Mouse (Mus musculus) CH12.LX (cell line): ENCODE results near the gene Coa4. TPM values are rescaled to one million over a fixed set of nuclear protein-coding genes. Genes with fewer than 3 reads are reported as not detected.

Experiments
- DNase-seq: peaks from one replicate; pipeline ENCODE4 v3.0.0-alpha.2; 2013; ENCODE audit errors: extremely low read depth
- H3K27ac ChIP-seq: 2 replicates; pipeline ENCODE4 v1.5.1; 2012; ENCODE audit warnings: low read depth, mild to moderate bottlenecking, control low read depth, moderate library complexity; ENCODE audit not compliant: insufficient read depth
- H3K27me3 ChIP-seq: replicated peaks from 2 replicates; pipeline ENCODE3; 2012; ENCODE audit warnings: inconsistent platforms
- H3K36me3 ChIP-seq, 2 experiments: replicated peaks in 1 of 2; 2 replicates each; pipeline versions ENCODE3 to v1.6.1; 2012; ENCODE audit warnings: inconsistent platforms in 1 of 2, low read length in 1 of 2, mild to moderate bottlenecking in 1 of 2, mixed read lengths in 1 of 2, moderate library complexity in 1 of 2; ENCODE audit not compliant: control insufficient read depth in 1 of 2, insufficient read depth in 1 of 2
- H3K4me1 ChIP-seq, 2 experiments: 2 replicates each; pipeline ENCODE4 v1.6.1; 2012; ENCODE audit warnings: inconsistent platforms in 1 of 2, moderate library complexity in 1 of 2; ENCODE audit not compliant: insufficient read depth in 2 of 2, control insufficient read depth in 1 of 2
- H3K4me2 ChIP-seq: 2 replicates; pipeline ENCODE4 v1.6.1; 2012; ENCODE audit warnings: low read depth, mild to moderate bottlenecking, control low read depth; ENCODE audit not compliant: poor library complexity, insufficient read depth, severe bottlenecking
- H3K4me3 ChIP-seq, 3 experiments: fragments of 150-350 bp in 1 of 3; sonication (generic) in 1 of 3; replicated peaks in 1 of 3; 2 replicates each; pipeline versions ENCODE3 to v1.5.1; 2011 to 2012; ENCODE audit warnings: low read depth in 2 of 3, low read length in 2 of 3, mild to moderate bottlenecking in 2 of 3, moderate library complexity in 2 of 3, control low read depth in 1 of 3, improper control_type of control experiment in 1 of 3, inconsistent platforms in 1 of 3, mixed read lengths in 1 of 3; ENCODE audit not compliant: poor library complexity in 1 of 3
- H3K79me2 ChIP-seq: replicated peaks from 2 replicates; pipeline ENCODE4 v1.6.1; 2012; ENCODE audit warnings: mild to moderate bottlenecking, moderate library complexity; ENCODE audit not compliant: control insufficient read depth, poor library complexity, insufficient read depth, severe bottlenecking; ENCODE audit errors: extremely low read depth
- H3K9ac ChIP-seq: 2 replicates; pipeline ENCODE4 v1.6.1; 2012; ENCODE audit warnings: low read depth, mild to moderate bottlenecking, control low read depth, moderate library complexity; ENCODE audit not compliant: insufficient read depth
- H3K9me3 ChIP-seq: replicated peaks from 2 replicates; pipeline ENCODE3; 2012; ENCODE audit warnings: low read length, inconsistent platforms, mixed read lengths
- BHLHE40 ChIP-seq: IDR thresholded peaks from 2 replicates; pipeline ENCODE4 v1.6.1; 2011; ENCODE audit warnings: mild to moderate bottlenecking, low read depth, low read length, improper control_type of control experiment
- CHD1 ChIP-seq: IDR thresholded peaks from 2 replicates; pipeline ENCODE4 v1.6.1; 2012; ENCODE audit warnings: low read depth, low read length, improper control_type of control experiment, inconsistent platforms
- CHD2 ChIP-seq: IDR thresholded peaks from 2 replicates; pipeline ENCODE4 v1.6.1; 2011; ENCODE audit warnings: low read length, improper control_type of control experiment
- CTCF ChIP-seq, 2 experiments: IDR thresholded peaks in 1 of 2; conservative IDR thresholded peaks in 1 of 2; 2 replicates each; pipeline ENCODE4 v1.5.1; 2011 to 2012; ENCODE audit warnings: low read depth in 2 of 2, low read length in 2 of 2, improper control_type of control experiment in 1 of 2, inconsistent platforms in 1 of 2, mild to moderate bottlenecking in 1 of 2, moderate library complexity in 1 of 2
- EP300 ChIP-seq: IDR thresholded peaks from 2 replicates; pipeline ENCODE4 v1.6.1; 2011; ENCODE audit warnings: low read length, improper control_type of control experiment
- ETS1 ChIP-seq: conservative IDR thresholded peaks from 2 replicates; pipeline ENCODE4 v1.6.1; 2012; ENCODE audit warnings: low read depth, mild to moderate bottlenecking, inconsistent platforms, low read length, improper control_type of control experiment, moderate library complexity
- GABPA ChIP-seq: IDR thresholded peaks from 2 replicates; pipeline ENCODE4 v1.6.1; 2012; ENCODE audit warnings: low read depth, low read length, improper control_type of control experiment, inconsistent platforms; ENCODE audit not compliant: insufficient replicate concordance
- IRF4 ChIP-seq: IDR thresholded peaks from 2 replicates; pipeline ENCODE4 v1.6.1; 2014; ENCODE audit warnings: low read depth, mild to moderate bottlenecking, inconsistent platforms, low read length, improper control_type of control experiment
- JUN ChIP-seq: IDR thresholded peaks from 2 replicates; pipeline ENCODE4 v1.6.1; 2011; ENCODE audit warnings: low read depth, mild to moderate bottlenecking, low read length, improper control_type of control experiment, moderate library complexity; ENCODE audit not compliant: insufficient read depth
- MAFK ChIP-seq: IDR thresholded peaks from 2 replicates; pipeline ENCODE4 v1.6.1; 2011; ENCODE audit warnings: low read length, improper control_type of control experiment; ENCODE audit not compliant: insufficient replicate concordance
- NELFE ChIP-seq: IDR thresholded peaks from 2 replicates; pipeline ENCODE4 v1.6.1; 2011; ENCODE audit warnings: low read depth, low read length, improper control_type of control experiment
- PAX5 ChIP-seq: IDR thresholded peaks from 2 replicates; pipeline ENCODE4 v1.6.1; 2012; ENCODE audit warnings: low read length, inconsistent platforms, mixed read lengths
- RAD21 ChIP-seq: IDR thresholded peaks from 2 replicates; pipeline ENCODE4 v1.6.1; 2011; ENCODE audit warnings: low read depth, mild to moderate bottlenecking, low read length, improper control_type of control experiment, moderate library complexity
- RCOR1 ChIP-seq: conservative IDR thresholded peaks from 2 replicates; pipeline ENCODE4 v1.6.1; 2012; ENCODE audit warnings: low read depth, mild to moderate bottlenecking, inconsistent platforms, low read length, improper control_type of control experiment
- USF1 ChIP-seq: IDR thresholded peaks from 2 replicates; pipeline ENCODE4 v1.6.1; 2014; ENCODE audit warnings: low read depth, mild to moderate bottlenecking, inconsistent platforms, low read length, improper control_type of control experiment
- USF2 ChIP-seq: conservative IDR thresholded peaks from 2 replicates; pipeline ENCODE4 v1.6.1; 2011; ENCODE audit warnings: low read depth, low read length, improper control_type of control experiment
- ZKSCAN1 ChIP-seq: IDR thresholded peaks from 2 replicates; pipeline ENCODE4 v1.6.1; 2012; ENCODE audit warnings: low read depth, inconsistent platforms, low read length, improper control_type of control experiment, borderline replicate concordance
- ZNF384 ChIP-seq: IDR thresholded peaks from 2 replicates; pipeline ENCODE4 v1.6.1; 2012; ENCODE audit warnings: low read depth, low read length, improper control_type of control experiment, inconsistent platforms
- dilution Hi-C: fragments of 300-500 bp; cut with MboI; formaldehyde crosslinking; loops from 2 replicates; pipeline ENCODE4 v1.14.3; 2020; ENCODE audit warnings: low sequenced_read_pairs; ENCODE audit not compliant: extremely low pct_unique_long_range_greater_than_20kb, extremely low pct_ligation_motif_present
- in situ Hi-C: fragments of 300-500 bp; cut with MboI; formaldehyde crosslinking; loops from 3 replicates; pipeline ENCODE4 v1.14.3; 2019; ENCODE audit warnings: low sequenced_read_pairs, low pct_ligation_motif_present, low pct_unique_long_range_greater_than_20kb, mixed read lengths
- polyA plus RNA-seq: library from polyadenylated mRNA; unstranded; fragments of >175 nt; gene quantifications from 2 replicates; pipeline ENCODE4 v1.2.1, GENCODE M21; 2012; ENCODE audit warnings: low read depth; ENCODE audit not compliant: insufficient read length
- total RNA-seq, 2 experiments: library from RNA; depleted of rRNA; stranded (reverse); fragments of 300-350 nt in 1 of 2; fragments of >200 nt in 1 of 2; gene quantifications; 2 replicates each; pipeline ENCODE4 v1.2.3; 2012 to 2014

Coa4 gene
- total and polyA plus RNA-seq, 3 experiments, result 22.9 to 24.1 (median 24.1) TPM

DNA sequence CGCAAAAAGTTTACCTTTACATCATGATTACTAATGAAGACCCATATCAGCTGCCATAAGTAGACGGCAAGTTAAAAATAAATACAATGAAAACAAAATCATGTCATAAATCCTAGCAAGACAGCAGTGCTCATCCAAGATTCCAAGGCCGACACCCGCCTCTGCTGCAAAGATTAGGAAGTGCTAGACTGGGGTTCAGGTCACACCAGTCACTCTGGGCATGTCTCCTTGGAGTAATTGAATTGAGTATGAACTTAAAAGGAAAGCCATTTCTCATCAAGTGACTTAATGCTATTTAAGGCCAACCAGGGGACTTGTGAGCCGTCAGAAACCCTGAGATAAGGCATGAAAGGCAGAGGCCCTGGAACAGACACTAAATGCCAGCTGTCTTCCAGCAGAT lies 20.4 kb downstream of the Coa4 start:
- H3K4me1 ChIP-seq, result no peaks in the 10 kb centered on the region
- in situ Hi-C loops, result no loop called here
- no peak overlapping the region for H3K27ac ChIP-seq

DNA sequence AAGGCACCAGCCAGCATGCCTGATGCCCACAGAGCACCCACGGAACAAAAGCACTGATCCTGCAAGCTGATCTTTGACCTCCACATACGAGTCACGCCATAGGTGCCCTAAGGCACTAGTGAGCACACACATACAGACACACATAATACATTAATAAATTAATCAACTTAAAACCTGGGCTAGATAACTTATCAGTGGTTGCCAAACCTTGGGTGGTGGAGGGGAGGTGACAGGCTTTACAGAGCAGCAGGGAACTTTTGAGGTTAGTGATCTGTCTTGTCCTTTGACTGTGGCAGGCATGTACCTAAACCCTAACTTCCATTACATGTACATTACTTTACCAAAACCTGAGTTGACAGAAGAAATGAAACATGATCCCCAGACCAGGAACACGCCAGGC lies 22.5 kb downstream of the Coa4 start:
- dilution Hi-C loops (no loop called here), in situ Hi-C loops (no loop called here)
- no peaks in the 10 kb centered on the region for H3K9me3 ChIP-seq
- H3K4me2 ChIP-seq, result no peak overlapping the region
- no peaks in the 10 kb centered on the region for H3K27me3 ChIP-seq
- no peak for DNase-seq
- H3K4me3 ChIP-seq, result no peak overlapping the region
- TF ChIP-seq GABPA, result no peak
- no peaks in the 10 kb centered on the region for H3K4me1 ChIP-seq
- peaks cover 2 to 55% of the 10 kb centered on the region in 2 experiments for H3K36me3 ChIP-seq
- H3K79me2 ChIP-seq, result no peaks in the 10 kb centered on the region
- H3K27ac ChIP-seq, result no peak overlapping the region
- H3K9ac ChIP-seq, result no peak overlapping the region

More for the DNA sequence above, 20.4 kb downstream of the Coa4 start:
- Histone ChIP-seq H3K4me3 (no peak overlapping the region), H3K36me3 (peaks cover 6 to 59% of the 10 kb centered on the region in 2 experiments), H3K9me3 (no peaks in the 10 kb centered on the region), H3K9ac (no peak overlapping the region), H3K79me2 (no peaks in the 10 kb centered on the region), H3K4me2 (no peak overlapping the region), H3K27me3 (no peaks in the 10 kb centered on the region)
- dilution Hi-C loops, result no loop called here
- DNase-seq, result no peak
- TF ChIP-seq MAFK, result no peak
- no peak for TF ChIP-seq USF1
- no peak for TF ChIP-seq ETS1
- no peak for TF ChIP-seq USF2
- TF ChIP-seq ZKSCAN1, result no peak
- no peak for TF ChIP-seq CTCF (conservative IDR thresholded peaks at IDR 0.05 in 1 of 2, IDR thresholded peaks at IDR 0.05 in 1 of 2; ENCODE audit: low read depth in 2 of 2, low read length in 2 of 2)
- no peak for TF ChIP-seq IRF4
- TF ChIP-seq PAX5, result no peak
- TF ChIP-seq ZNF384, result no peak

DNA sequence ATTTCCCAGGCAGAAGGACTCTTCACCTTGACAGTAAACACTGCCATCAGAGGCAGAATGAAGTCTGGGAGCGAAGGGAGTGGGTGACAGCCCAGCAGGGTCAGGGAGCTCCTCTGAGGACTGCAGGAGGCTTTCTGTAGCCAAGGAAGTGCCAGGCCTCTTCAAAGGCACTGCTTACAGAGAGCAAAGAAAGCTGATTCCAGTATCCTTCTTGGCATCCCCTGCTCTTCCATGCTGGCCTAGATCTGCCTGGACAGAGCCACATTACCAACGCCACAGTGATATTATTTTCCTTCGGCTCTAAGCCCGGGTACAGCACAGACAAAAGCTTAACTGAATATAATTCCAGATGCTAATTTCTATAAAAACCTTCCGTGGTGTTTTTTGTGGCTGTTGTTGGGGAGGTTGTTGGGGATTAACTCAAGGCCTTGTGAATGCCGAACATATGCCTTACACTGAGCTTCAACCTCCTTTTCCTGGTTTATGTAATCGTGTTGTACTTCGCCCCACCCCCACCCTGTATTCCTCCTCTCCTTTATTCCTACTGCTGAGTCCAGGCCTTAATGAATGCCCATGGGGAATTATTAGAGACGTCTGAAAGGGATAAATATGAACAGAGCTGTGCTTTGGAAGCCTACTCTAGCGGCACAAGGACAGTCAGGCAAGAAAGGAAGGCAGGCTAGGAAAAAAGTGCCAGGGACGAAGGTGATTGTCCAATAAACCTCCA lies 25.2 kb downstream of the Coa4 start:
- Histone ChIP-seq H3K4me3 (no peak overlapping the region), H3K27me3 (no peaks in the 10 kb centered on the region), H3K36me3 (peaks cover 2 to 67% of the 10 kb centered on the region in 2 experiments), H3K9ac (no peak overlapping the region), H3K4me1 (no peaks in the 10 kb centered on the region), H3K4me2 (no peak overlapping the region), H3K79me2 (no peaks in the 10 kb centered on the region), H3K9me3 (no peaks in the 10 kb centered on the region), H3K27ac (no peak overlapping the region)
- TF ChIP-seq CHD1 (no peak), RCOR1 (no peak), MAFK (no peak), NELFE (no peak), ETS1 (no peak), GABPA (no peak), EP300 (no peak), RAD21 (no peak), JUN (no peak), BHLHE40 (no peak), CTCF (conservative IDR thresholded peaks at IDR 0.05 in 1 of 2, IDR thresholded peaks at IDR 0.05 in 1 of 2; ENCODE audit: low read depth in 2 of 2, low read length in 2 of 2) (no peak), CHD2 (no peak)
- dilution Hi-C loops, result no loop called here
- in situ Hi-C loops, result no loop called here
- no peak for DNase-seq
